Mouse (Mus musculus) ES-E14 (cell line): ENCODE data around the gene Oser1. TPM values are rescaled to one million over a fixed set of nuclear protein-coding genes. Genes with fewer than 3 reads are reported as not detected.
A peak's percentile ranks its signal among the peaks of the same experiment; 100 is the strongest.

Source experiments
- DNase-seq: peaks from one replicate; pipeline ENCODE4 v3.0.0-alpha.2; 2013; ENCODE audit warnings: low read depth, low spot score
- H3K27ac ChIP-seq: 2 replicates; pipeline ENCODE4 v1.5.1; 2012; ENCODE audit warnings: low read depth, mild to moderate bottlenecking, low read length, moderate library complexity, mixed read lengths; ENCODE audit not compliant: poor library complexity, insufficient read depth, severe bottlenecking
- H3K36me3 ChIP-seq: 2 replicates; pipeline ENCODE4 v1.6.1; 2012; ENCODE audit warnings: mild to moderate bottlenecking, low read length, moderate library complexity, mixed read lengths; ENCODE audit not compliant: control insufficient read depth, poor library complexity, insufficient read depth, severe bottlenecking
- H3K4me1 ChIP-seq, 2 experiments: fragments of 150-350 bp in 1 of 2; sonication (generic) in 1 of 2; 2 replicates each; pipeline ENCODE4 v1.6.1; 2012; ENCODE audit warnings: low read length in 2 of 2, mild to moderate bottlenecking in 1 of 2, mixed read lengths in 1 of 2; ENCODE audit not compliant: control insufficient read depth in 2 of 2, insufficient read depth in 2 of 2, poor library complexity in 1 of 2
- H3K4me3 ChIP-seq, 2 experiments: fragments of 150-350 bp in 1 of 2; sonication (generic) in 1 of 2; 2 replicates each; pipeline ENCODE4 v1.5.1; 2012; ENCODE audit warnings: low read length in 2 of 2, low read depth in 1 of 2, mild to moderate bottlenecking in 1 of 2, mixed read lengths in 1 of 2; ENCODE audit not compliant: insufficient read depth in 1 of 2, poor library complexity in 1 of 2, severe bottlenecking in 1 of 2
- H3K9ac ChIP-seq: 2 replicates; pipeline ENCODE4 v1.6.1; 2012; ENCODE audit warnings: low read depth, mild to moderate bottlenecking, low read length, mixed read lengths; ENCODE audit not compliant: poor library complexity, insufficient read depth, severe bottlenecking
- H3K9me3 ChIP-seq: fragments of 150-350 bp; sonication (generic); 2 replicates; pipeline ENCODE4 v1.6.1; 2012; ENCODE audit warnings: low read depth, mild to moderate bottlenecking, low read length; ENCODE audit not compliant: control insufficient read depth, insufficient read depth
- CHD2 ChIP-seq: IDR thresholded peaks from 2 replicates; pipeline ENCODE4 v1.6.1; 2014; ENCODE audit warnings: mild to moderate bottlenecking, low read depth, low read length, inconsistent platforms
- HCFC1 ChIP-seq: IDR thresholded peaks from 2 replicates; pipeline ENCODE4 v1.6.1; 2012; ENCODE audit warnings: low read length, inconsistent platforms, borderline replicate concordance; ENCODE audit not compliant: insufficient read depth
- MAFK ChIP-seq: IDR thresholded peaks from 2 replicates; pipeline ENCODE4 v1.6.1; 2014; ENCODE audit warnings: mild to moderate bottlenecking, low read depth, low read length, inconsistent platforms; ENCODE audit not compliant: insufficient read depth
- ZC3H11A ChIP-seq: IDR thresholded peaks from 2 replicates; pipeline ENCODE4 v1.6.1; 2012; ENCODE audit warnings: low read depth, mild to moderate bottlenecking, inconsistent platforms, low read length, borderline replicate concordance
- ZNF384 ChIP-seq: IDR thresholded peaks from 2 replicates; pipeline ENCODE4 v1.6.1; 2012; ENCODE audit warnings: low read depth, low read length, inconsistent platforms
- in situ Hi-C, 2 experiments: fragments of 600-800 bp; cut with MboI; formaldehyde crosslinking; loops; one replicate each; pipeline ENCODE4 v1.15.1; 2025; ENCODE audit warnings: low sequenced_read_pairs in 2 of 2, inconsistent platforms in 1 of 2; ENCODE audit not compliant: unreplicated experiment in 2 of 2
- total RNA-seq: library from RNA; depleted of rRNA; stranded (reverse); fragments of 300-350 nt; gene quantifications from 2 replicates; pipeline ENCODE4 v1.2.3, GENCODE M21; 2012

The Oser1 gene
- total RNA-seq, 1 experiment = 42.0 TPM

- TF ChIP-seq ZC3H11A = no peak
- TF ChIP-seq ZNF384 = no peak
- no peak for TF ChIP-seq MAFK
- TF ChIP-seq HCFC1 = no peak
- no peak for TF ChIP-seq CHD2
These were observed 44.4 kb upstream of the Oser1 start for GRCm38 (mm10) chr2:163468866-163469265.

GRCm38 (mm10) chr2:163467585-163467984, 43.1 kb upstream of the Oser1 start:
- Histone ChIP-seq H3K4me1 (peaks cover 18 to 19% of the 10 kb centered on the region in 2 experiments), H3K9ac (no peak overlapping the region), H3K4me3 (no peak overlapping the region), H3K36me3 (peaks cover 19% of the 10 kb centered on the region), H3K9me3 (no peaks in the 10 kb centered on the region), H3K27ac (no peak overlapping the region)
- no peak for DNase-seq
- in situ Hi-C loops = no loop called here
- TF ChIP-seq CHD2 (no peak), ZNF384 (no peak), MAFK (no peak), HCFC1 (no peak), ZC3H11A (no peak)

More at GRCm38 (mm10) chr2:163468866-163469265, 44.4 kb upstream of the Oser1 start:
- no peak overlapping the region for H3K4me3 ChIP-seq
- H3K27ac ChIP-seq = no peak overlapping the region
- H3K9ac ChIP-seq = no peak overlapping the region
- H3K9me3 ChIP-seq = no peaks in the 10 kb centered on the region
- no peak for DNase-seq
- H3K36me3 ChIP-seq = peaks cover 19% of the 10 kb centered on the region
- H3K4me1 ChIP-seq = peaks cover 16 to 20% of the 10 kb centered on the region in 2 experiments
- in situ Hi-C loops = no loop called here

GRCm38 (mm10) chr2:163466771-163467170, 42.3 kb upstream of the Oser1 start:
- H3K9ac ChIP-seq = no peak overlapping the region
- H3K36me3 ChIP-seq = peaks cover 19% of the 10 kb centered on the region
- TF ChIP-seq ZNF384 = no peak
- no peak for TF ChIP-seq CHD2
- TF ChIP-seq ZC3H11A = no peak
- no peak for TF ChIP-seq HCFC1
- no peak for TF ChIP-seq MAFK
- no peak overlapping the region for H3K4me3 ChIP-seq
- in situ Hi-C loops = no loop called here
- H3K9me3 ChIP-seq = no peaks in the 10 kb centered on the region
- peaks cover 21% of the 10 kb centered on the region in 2 experiments for H3K4me1 ChIP-seq
- no peak for DNase-seq
- H3K27ac ChIP-seq = no peak overlapping the region

- Histone ChIP-seq H3K27ac (peak overlapping the region; percentile 97), H3K4me1 (peaks cover 21% of the 10 kb centered on the region in 2 experiments), H3K4me3 (no peak overlapping the region), H3K9me3 (no peaks in the 10 kb centered on the region), H3K9ac (no peak overlapping the region; the same call in 1 of the 2 replicates), H3K36me3 (peaks cover 15% of the 10 kb centered on the region)
- in situ Hi-C loops = no loop called here
- no peak for DNase-seq
- TF ChIP-seq CHD2 = no peak
- TF ChIP-seq ZNF384 = 0 out of 2 replicates have a peak, but pooled peaks have one; percentile 39
These were observed 40.1 kb upstream of the Oser1 start for GRCm38 (mm10) chr2:163464562-163464961.

GRCm38 (mm10) chr2:163463998-163464397, 39.5 kb upstream of the Oser1 start:
- in situ Hi-C loops = no loop called here
- no peak for TF ChIP-seq HCFC1
- no peak for TF ChIP-seq CHD2
- no peak for TF ChIP-seq ZC3H11A
- no peak for TF ChIP-seq MAFK
- no peak for TF ChIP-seq ZNF384
- peaks cover 21% of the 10 kb centered on the region in 2 experiments for H3K4me1 ChIP-seq
- no peaks in the 10 kb centered on the region for H3K9me3 ChIP-seq
- H3K4me3 ChIP-seq = no peak overlapping the region
- no peak for DNase-seq
- H3K36me3 ChIP-seq = peaks cover 10% of the 10 kb centered on the region; the same call in 1 of the 2 replicates
- peak overlapping the region; percentile 42; the same call in 1 of the 2 replicates for H3K9ac ChIP-seq
- H3K27ac ChIP-seq = peak overlapping the region; percentile 97
